Mouse (Mus musculus): Measurements from ENCODE around the gene Vmn1r192. TPM values are rescaled to one million over a fixed set of nuclear protein-coding genes. Genes with fewer than 3 reads are reported as not detected.
"Not testable (repeated sequence)": the region's sequence is repeated elsewhere in the genome, so short reads cannot be mapped to it uniquely, and the experiment has no call there.

Gene Vmn1r192
- not detected in 2 replicates for polyA plus RNA-seq (2015; fragmentation: Nextera tagmentation; extraction: Ambion mirVana)

- Histone ChIP-seq H3K27ac (no peak within 1 kb of the TSS), H3K9ac (no peak within 1 kb of the TSS), H3K36me3 (no peaks in the 10 kb centered on the region), H3K4me3 (replicated peaks) (no peak within 1 kb of the TSS), H3K4me1 (no peaks in the 10 kb centered on the region), H3K27me3 (no peaks in the 10 kb centered on the region), H3K9me3 (replicated peaks) (no peaks in the 10 kb centered on the region), H3K4me2 (no peak within 1 kb of the TSS)
- ATAC-seq (replicated peaks; ENCODE audit: low FRiP score) = no peak
Observed at GRCm38 (mm10) chr13:22191041-22191440, at the start of gene Vmn1r192. TSS of gene Vmn1r192 (minus strand) at chr13:22191141.

DNA sequence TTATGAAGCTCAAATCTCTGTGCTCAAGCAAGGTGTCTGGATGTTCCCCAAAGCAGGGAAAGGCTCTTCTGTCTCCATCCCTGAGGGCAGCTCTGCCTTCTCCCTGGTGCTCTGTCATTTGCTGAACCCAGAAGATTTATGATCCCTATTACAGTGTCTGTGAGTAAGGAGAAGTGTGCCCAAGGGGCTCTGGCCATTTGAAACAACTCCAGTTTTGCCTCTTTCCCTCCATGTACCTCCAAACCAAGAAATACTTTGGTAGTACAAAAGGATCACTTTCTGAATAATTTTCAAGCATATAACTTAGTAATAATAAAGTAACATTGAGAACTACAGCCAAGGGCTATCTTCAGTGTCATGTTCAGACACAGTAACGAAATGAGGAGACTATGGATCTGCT is 32.1 kb upstream of the Vmn1r192 start, which contains the start of gene Vmn1r193:
Vmn1r193 (minus strand) TSS at position 101 of the 400 bp plus-strand sequence.
- not testable (repeated sequence) for H3K36me3 ChIP-seq; H3K27ac ChIP-seq; H3K27me3 ChIP-seq; H3K9me3 ChIP-seq (replicated peaks); H3K4me2 ChIP-seq; H3K4me3 ChIP-seq (replicated peaks); ATAC-seq (replicated peaks; ENCODE audit: low FRiP score); H3K9ac ChIP-seq; H3K4me1 ChIP-seq
- 81% methylated on average over 1 of the region's 1 CpGs for WGBS

DNA sequence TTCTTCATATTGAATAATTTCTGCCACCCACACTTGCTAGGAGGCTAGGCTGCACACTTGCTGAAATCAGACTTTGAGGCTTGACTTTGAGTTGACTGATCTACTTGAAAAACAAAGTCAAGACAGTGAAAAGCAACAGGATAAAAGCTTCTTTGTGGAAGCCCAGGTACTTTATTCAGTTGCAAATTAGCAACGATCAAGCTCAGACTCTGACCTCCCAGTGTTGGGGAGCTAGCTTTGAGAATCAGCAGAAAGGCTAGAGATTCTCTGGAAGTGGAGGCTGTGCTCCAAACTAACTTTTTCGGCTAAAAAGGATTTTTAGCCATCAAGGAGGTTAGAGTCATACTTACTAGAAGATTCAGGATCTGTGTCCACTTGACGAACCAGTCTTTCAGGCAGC is 1.8 kb upstream of the Vmn1r192 start:
- not testable (repeated sequence) for ATAC-seq (replicated peaks; ENCODE audit: low FRiP score); H3K4me1 ChIP-seq; H3K4me2 ChIP-seq; H3K4me3 ChIP-seq (replicated peaks); H3K36me3 ChIP-seq; H3K27ac ChIP-seq; H3K27me3 ChIP-seq; H3K9ac ChIP-seq; H3K9me3 ChIP-seq (replicated peaks)
- WGBS = 76% methylated on average over 3 of the region's 3 CpGs

- Histone ChIP-seq H3K9ac (no peak overlapping the region), H3K4me1 (no peaks in the 10 kb centered on the region), H3K4me2 (no peak overlapping the region), H3K9me3 (replicated peaks) (no peaks in the 10 kb centered on the region), H3K36me3 (no peaks in the 10 kb centered on the region), H3K27me3 (no peaks in the 10 kb centered on the region), H3K4me3 (replicated peaks) (no peak overlapping the region), H3K27ac (no peak overlapping the region)
- no peak for ATAC-seq (replicated peaks; ENCODE audit: low FRiP score)
- whole genome bisulfite sequencing = 77% methylated on average over 2 of the region's 2 CpGs
Observed at GRCm38 (mm10) chr13:22190385-22190784, 556 bp downstream of the Vmn1r192 start.

GRCm38 (mm10) chr13:22189313-22189712 is 1.6 kb downstream of the Vmn1r192 start:
- Histone ChIP-seq H3K27me3 (no peaks in the 10 kb centered on the region), H3K4me3 (replicated peaks) (no peak overlapping the region), H3K36me3 (no peaks in the 10 kb centered on the region), H3K4me2 (no peak overlapping the region), H3K27ac (no peak overlapping the region), H3K4me1 (no peaks in the 10 kb centered on the region), H3K9ac (no peak overlapping the region), H3K9me3 (replicated peaks) (no peaks in the 10 kb centered on the region)
- WGBS = 88% methylated on average over 2 of the region's 2 CpGs
- ATAC-seq (replicated peaks; ENCODE audit: low FRiP score) = no peak

- WGBS = 86% methylated on average over 1 of the region's 1 CpGs
- no peaks in the 10 kb centered on the region for H3K4me1 ChIP-seq
- no peak within 1 kb of the TSS for H3K4me2 ChIP-seq
- no peak within 1 kb of the TSS for H3K9ac ChIP-seq
- H3K4me3 ChIP-seq (replicated peaks) = no peak within 1 kb of the TSS
- no peaks in the 10 kb centered on the region for H3K36me3 ChIP-seq
- H3K27me3 ChIP-seq = no peaks in the 10 kb centered on the region
- no peak for ATAC-seq (replicated peaks; ENCODE audit: low FRiP score)
- no peak within 1 kb of the TSS for H3K27ac ChIP-seq
- H3K9me3 ChIP-seq (replicated peaks) = no peaks in the 10 kb centered on the region
Observed at GRCm38 (mm10) chr13:22183869-22184268, 7.1 kb downstream of the Vmn1r192 start, which contains the start of gene Vmn1r191. TSS of gene Vmn1r191 (minus strand) at chr13:22183969.

GRCm38 (mm10) chr13:22168416-22168815 is 22.5 kb downstream of the Vmn1r192 start:
- H3K4me1 ChIP-seq = no peaks in the 10 kb centered on the region
- H3K27me3 ChIP-seq = no peaks in the 10 kb centered on the region
- H3K4me3 ChIP-seq (replicated peaks) = no peak overlapping the region
- no peaks in the 10 kb centered on the region for H3K36me3 ChIP-seq
- peaks cover 10% of the 10 kb centered on the region; the same call in 1 of the 2 replicates for H3K9me3 ChIP-seq (replicated peaks)
- no peak overlapping the region for H3K4me2 ChIP-seq
- H3K9ac ChIP-seq = no peak overlapping the region
- 89% methylated on average over 15 of the region's 15 CpGs for WGBS
- H3K27ac ChIP-seq = no peak overlapping the region
- ATAC-seq (replicated peaks; ENCODE audit: low FRiP score) = no peak

- WGBS = 72% methylated on average over 5 of the region's 5 CpGs
- not testable (repeated sequence) for H3K36me3 ChIP-seq; H3K4me3 ChIP-seq (replicated peaks); H3K9ac ChIP-seq; H3K9me3 ChIP-seq (replicated peaks); H3K27me3 ChIP-seq; H3K4me2 ChIP-seq; ATAC-seq (replicated peaks; ENCODE audit: low FRiP score); H3K27ac ChIP-seq; H3K4me1 ChIP-seq
Observed at GRCm38 (mm10) chr13:22136495-22137293, 54.2 kb downstream of the Vmn1r192 start.

Small RNA genes lying within 50 kb of the gene (microRNA-seq; reads per million reads assigned to microRNA genes)
- gene Gm23282 (not detected), gene Gm25084 (not detected)

Other genes with a start within 250 kb of the Vmn1r192 start
- gene Zfp184, start 246.0 kb downstream of the Vmn1r192 start, polyA plus RNA-seq (2015; fragmentation: Nextera tagmentation; extraction: Ambion mirVana) = 12.1 and 12.5 TPM in 2 replicates
- gene Pom121l2, start 209.9 kb downstream of the Vmn1r192 start, polyA plus RNA-seq (2015; fragmentation: Nextera tagmentation; extraction: Ambion mirVana) = 0.08 and 0.17 TPM in 2 replicates
- gene Prss16, start 181.4 kb downstream of the Vmn1r192 start, polyA plus RNA-seq (2015; fragmentation: Nextera tagmentation; extraction: Ambion mirVana) = 0.14 and 0.35 TPM in 2 replicates
- 9.8 and 11.2 TPM in 2 replicates for gene Hist1h2ah, start 155.6 kb downstream of the Vmn1r192 start, polyA plus RNA-seq (2015; fragmentation: Nextera tagmentation; extraction: Ambion mirVana)
- gene Hist1h2bk, start 155.3 kb downstream of the Vmn1r192 start, polyA plus RNA-seq (2015; fragmentation: Nextera tagmentation; extraction: Ambion mirVana) = 8.8 and 12.6 TPM in 2 replicates
- 30.5 and 31.4 TPM in 2 replicates for gene Hist1h4i, start 149.8 kb downstream of the Vmn1r192 start, polyA plus RNA-seq (2015; fragmentation: Nextera tagmentation; extraction: Ambion mirVana)
- 59.1 and 68.1 TPM in 2 replicates for gene Hist1h2ag, start 148.2 kb downstream of the Vmn1r192 start, polyA plus RNA-seq (2015; fragmentation: Nextera tagmentation; extraction: Ambion mirVana)
- 16.8 and 19.2 TPM in 2 replicates for gene Hist1h2bj, start 147.9 kb downstream of the Vmn1r192 start, polyA plus RNA-seq (2015; fragmentation: Nextera tagmentation; extraction: Ambion mirVana)
- not detected in 2 replicates for gene Vmn1r188, start 106.7 kb downstream of the Vmn1r192 start, polyA plus RNA-seq (2015; fragmentation: Nextera tagmentation; extraction: Ambion mirVana)
- gene Vmn1r189, start 85.3 kb downstream of the Vmn1r192 start, polyA plus RNA-seq (2015; fragmentation: Nextera tagmentation; extraction: Ambion mirVana) = not detected in 2 replicates
- not detected in 2 replicates for gene Vmn1r191, start 7.2 kb downstream of the Vmn1r192 start, polyA plus RNA-seq (2015; fragmentation: Nextera tagmentation; extraction: Ambion mirVana)
- gene Vmn1r193, start 32.0 kb upstream of the Vmn1r192 start, polyA plus RNA-seq (2015; fragmentation: Nextera tagmentation; extraction: Ambion mirVana) = not detected in 2 replicates
- not detected in 2 replicates for gene Vmn1r194, start 53.1 kb upstream of the Vmn1r192 start, polyA plus RNA-seq (2015; fragmentation: Nextera tagmentation; extraction: Ambion mirVana)
- gene Vmn1r195, start 79.4 kb upstream of the Vmn1r192 start, polyA plus RNA-seq (2015; fragmentation: Nextera tagmentation; extraction: Ambion mirVana) = not detected in 2 replicates
- gene Vmn1r196, start 98.8 kb upstream of the Vmn1r192 start, polyA plus RNA-seq (2015; fragmentation: Nextera tagmentation; extraction: Ambion mirVana) = not detected in 2 replicates
- gene Vmn1r197, start 133.4 kb upstream of the Vmn1r192 start, polyA plus RNA-seq (2015; fragmentation: Nextera tagmentation; extraction: Ambion mirVana) = not detected in 2 replicates
- not detected in 2 replicates for gene Vmn1r198, start 159.2 kb upstream of the Vmn1r192 start, polyA plus RNA-seq (2015; fragmentation: Nextera tagmentation; extraction: Ambion mirVana)
- not detected in 2 replicates for gene Vmn1r199, start 188.7 kb upstream of the Vmn1r192 start, polyA plus RNA-seq (2015; fragmentation: Nextera tagmentation; extraction: Ambion mirVana)
- not detected in 2 replicates for gene Vmn1r200, start 199.2 kb upstream of the Vmn1r192 start, polyA plus RNA-seq (2015; fragmentation: Nextera tagmentation; extraction: Ambion mirVana)